ENCODE assay signal across 8 mouse cellular contexts in genomic region chr4:129771314-129771671, GRCm38 (mm10). TPM values are rescaled to one million over a fixed set of nuclear protein-coding genes. Genes with fewer than 3 reads are reported as not detected.
DNase-seq lines count a peak whose midpoint lies in the region; ATAC-seq and TF ChIP-seq lines count a peak whose summit lies in the region.

No protein-coding gene starts in this region.

- H3K4me3 ChIP-seq in cerebellum, adult 2 months (replicated peaks; ENCODE audit: insufficient read depth, low read depth, low read length) = peak overlapping the region; percentile 41
- no peak overlapping the region for H3K4me3 ChIP-seq in neural tube, embryonic 11.5 days (ENCODE audit: low read depth, low read length)
- H3K4me3 ChIP-seq in liver, embryonic 14.5 days (ENCODE audit: insufficient read depth in 1 of 2, low read depth in 2 of 2, low read length in 2 of 2) = no peak overlapping the region
- H3K4me3 ChIP-seq in stomach, embryonic 15.5 days (replicated peaks) = no peak overlapping the region

- no peaks in the 10 kb centered on the region for H3K9me3 ChIP-seq in neural tube, embryonic 11.5 days (ENCODE audit: control insufficient read depth, low read length)
- no peaks in the 10 kb centered on the region for H3K9me3 ChIP-seq in liver, embryonic 14.5 days (ENCODE audit: control insufficient read depth, low read length)
- no peaks in the 10 kb centered on the region for H3K9me3 ChIP-seq in stomach, embryonic 15.5 days

- H3K27ac ChIP-seq in cerebellum, adult 2 months (ENCODE audit: insufficient read depth, low read length) = no peak overlapping the region
- no peak overlapping the region for H3K27ac ChIP-seq in neural tube, embryonic 11.5 days (ENCODE audit: low read depth, low read length)
- H3K27ac ChIP-seq in liver, embryonic 14.5 days = no peak overlapping the region
- no peak overlapping the region for H3K27ac ChIP-seq in stomach, embryonic 15.5 days

- WGBS in cerebellum, adult 2 months = 16% methylated on average over 7 of the region's 7 CpGs
- 20% methylated on average over 7 of the region's 7 CpGs for WGBS in neural tube, embryonic 11.5 days
- WGBS in liver, embryonic 14.5 days (ENCODE audit: insufficient replicate concordance) = 26% methylated on average over 7 of the region's 7 CpGs
- 12% methylated on average over 7 of the region's 7 CpGs for WGBS in stomach, embryonic 15.5 days

- no peak for TF ChIP-seq POLR2A in cerebellum, adult 2 months (IDR thresholded peaks at IDR 0.05; ENCODE audit: borderline replicate concordance, insufficient read depth, low read length)

- TF ChIP-seq CTCF in cerebellum, adult 2 months (IDR thresholded peaks at IDR 0.05; ENCODE audit: borderline replicate concordance, insufficient read depth, low read depth, low read length) = no peak
- TF ChIP-seq CTCF in liver, embryonic 14.5 days (IDR thresholded peaks at IDR 0.05; ENCODE audit: low read depth) = no peak

- peaks cover 4% of the 10 kb centered on the region; the same call in 1 of the 2 replicates for H3K4me1 ChIP-seq in cerebellum, adult 2 months (ENCODE audit: control insufficient read depth, insufficient read depth, low read length)
- H3K4me1 ChIP-seq in neural tube, embryonic 11.5 days (ENCODE audit: control insufficient read depth, insufficient read depth, low read length) = peaks cover 3% of the 10 kb centered on the region; the same call in 1 of the 2 replicates
- no peaks in the 10 kb centered on the region for H3K4me1 ChIP-seq in liver, embryonic 14.5 days (replicated peaks; ENCODE audit: control insufficient read depth in 2 of 2, insufficient read depth in 2 of 2, low read length in 1 of 2)
- peaks cover 5% of the 10 kb centered on the region; the same call in 1 of the 2 replicates for H3K4me1 ChIP-seq in stomach, embryonic 15.5 days

- H3K27me3 ChIP-seq in cerebellum, adult 2 months (ENCODE audit: control insufficient read depth, insufficient read depth, low read length) = no peaks in the 10 kb centered on the region
- H3K27me3 ChIP-seq in neural tube, embryonic 11.5 days (ENCODE audit: control insufficient read depth, insufficient read depth, low read length) = no peaks in the 10 kb centered on the region
- no peaks in the 10 kb centered on the region for H3K27me3 ChIP-seq in liver, embryonic 14.5 days (ENCODE audit: control insufficient read depth, insufficient read depth, low read length)
- no peaks in the 10 kb centered on the region for H3K27me3 ChIP-seq in stomach, embryonic 15.5 days (replicated peaks)

- no peak for ATAC-seq in neural tube, embryonic 11.5 days (ENCODE audit: insufficient read depth, low FRiP score, low TSS enrichment)
- no peak for ATAC-seq in liver, embryonic 14.5 days (ENCODE audit: insufficient read depth)
- no peak; the same call in 1 of the 2 replicates for ATAC-seq in stomach, embryonic 15.5 days (ENCODE audit: insufficient read depth, low FRiP score, low read depth)

- no peak for DNase-seq in cerebellum, adult 2 months
- DNase-seq in cerebellum, adult 11-12 months = no peak
- DNase-seq in neural tube, embryonic 11.5 days (ENCODE audit: low spot score) = no peak
- no peak for DNase-seq in neural tube, embryonic 10.5 days (ENCODE audit: extremely low spot score, low spot score)
- no peak for DNase-seq in liver, embryonic 14.5 days (ENCODE audit: low read depth in 3 of 3, low spot score in 3 of 3)
- DNase-seq in adrenal gland, adult 2 months = no peak
- DNase-seq in urinary bladder, postnatal 10 days (ENCODE audit: low spot score) = no peak

- no peaks in the 10 kb centered on the region for H3K36me3 ChIP-seq in neural tube, embryonic 11.5 days (ENCODE audit: control insufficient read depth, insufficient read depth, low read length)
- no peaks in the 10 kb centered on the region for H3K36me3 ChIP-seq in liver, embryonic 14.5 days (replicated peaks; ENCODE audit: control insufficient read depth, insufficient read depth, low read depth)
- H3K36me3 ChIP-seq in stomach, embryonic 15.5 days = no peaks in the 10 kb centered on the region

- H3K9ac ChIP-seq in neural tube, embryonic 11.5 days (ENCODE audit: low read length) = no peak overlapping the region
- no peak overlapping the region for H3K9ac ChIP-seq in liver, embryonic 14.5 days (replicated peaks)
- H3K9ac ChIP-seq in stomach, embryonic 15.5 days = no peak overlapping the region

- peak overlapping the region; percentile 26 for H3K4me2 ChIP-seq in neural tube, embryonic 11.5 days (ENCODE audit: low read depth)
- H3K4me2 ChIP-seq in liver, embryonic 14.5 days (ENCODE audit: low read depth) = peak overlapping the region; percentile 9; the same call in 1 of the 2 replicates
- peak overlapping the region; percentile 24 for H3K4me2 ChIP-seq in stomach, embryonic 15.5 days

- no peak for TF ChIP-seq EP300 in liver, embryonic 14.5 days (IDR thresholded peaks at IDR 0.05; ENCODE audit: low read depth)

RNA-seq across cellular contexts. Expression of gene Khdrbs1, which starts 29.2 kb away (rescaled TPM):
- polyA plus RNA-seq in cerebellum, adult 2 months (2012; rRNA removed) = 42.0 and 42.5 TPM in 2 replicates
- polyA plus RNA-seq in neural tube, embryonic 11.5 days (2014; fragmentation: Nextera tagmentation; extraction: Ambion mirVana) = 183 and 195 TPM in 2 replicates
- polyA plus RNA-seq in liver, embryonic 14.5 days (2012; rRNA removed) = 12.5 and 16.7 TPM in 2 replicates
- 24.0 and 28.2 TPM in 2 replicates for polyA plus RNA-seq in liver, embryonic 14.5 days (2014; fragmentation: Nextera tagmentation; extraction: Ambion mirVana)
- 91.4 and 96.2 TPM in 2 replicates for polyA plus RNA-seq in stomach, embryonic 15.5 days (2015; fragmentation: Nextera tagmentation; extraction: Ambion mirVana)
- 10 to 100 TPM; 65.0 to 66.3 TPM for total RNA-seq in adrenal gland, adult 2 months (2021)
- 114 and 124 TPM in 2 replicates for polyA plus RNA-seq in adrenal gland, adult 2 months (2012; rRNA removed)

RNA-seq across cellular contexts. Expression of gene Ptp4a2, which starts 39.7 kb away (rescaled TPM):
- 62.8 and 66.3 TPM in 2 replicates for polyA plus RNA-seq in cerebellum, adult 2 months (2012; rRNA removed)
- polyA plus RNA-seq in neural tube, embryonic 11.5 days (2014; fragmentation: Nextera tagmentation; extraction: Ambion mirVana) = 316 and 317 TPM in 2 replicates
- polyA plus RNA-seq in liver, embryonic 14.5 days (2012; rRNA removed) = 26.1 and 42.2 TPM in 2 replicates
- 150 and 154 TPM in 2 replicates for polyA plus RNA-seq in liver, embryonic 14.5 days (2014; fragmentation: Nextera tagmentation; extraction: Ambion mirVana)
- polyA plus RNA-seq in stomach, embryonic 15.5 days (2015; fragmentation: Nextera tagmentation; extraction: Ambion mirVana) = 318 and 349 TPM in 2 replicates
- total RNA-seq in adrenal gland, adult 2 months (2021) = 100 to 1,000 TPM; 378 to 409 TPM
- 41.0 and 48.2 TPM in 2 replicates for polyA plus RNA-seq in adrenal gland, adult 2 months (2012; rRNA removed)
